Mouse (Mus musculus) kidney, postnatal 10 days (tissue): ENCODE data around the gene Sema4g.

Experiments
- DNase-seq: peaks from one replicate; pipeline ENCODE4 v3.0.0; 2021; ENCODE audit warnings: mixed read lengths

Gene Sema4g

DNA sequence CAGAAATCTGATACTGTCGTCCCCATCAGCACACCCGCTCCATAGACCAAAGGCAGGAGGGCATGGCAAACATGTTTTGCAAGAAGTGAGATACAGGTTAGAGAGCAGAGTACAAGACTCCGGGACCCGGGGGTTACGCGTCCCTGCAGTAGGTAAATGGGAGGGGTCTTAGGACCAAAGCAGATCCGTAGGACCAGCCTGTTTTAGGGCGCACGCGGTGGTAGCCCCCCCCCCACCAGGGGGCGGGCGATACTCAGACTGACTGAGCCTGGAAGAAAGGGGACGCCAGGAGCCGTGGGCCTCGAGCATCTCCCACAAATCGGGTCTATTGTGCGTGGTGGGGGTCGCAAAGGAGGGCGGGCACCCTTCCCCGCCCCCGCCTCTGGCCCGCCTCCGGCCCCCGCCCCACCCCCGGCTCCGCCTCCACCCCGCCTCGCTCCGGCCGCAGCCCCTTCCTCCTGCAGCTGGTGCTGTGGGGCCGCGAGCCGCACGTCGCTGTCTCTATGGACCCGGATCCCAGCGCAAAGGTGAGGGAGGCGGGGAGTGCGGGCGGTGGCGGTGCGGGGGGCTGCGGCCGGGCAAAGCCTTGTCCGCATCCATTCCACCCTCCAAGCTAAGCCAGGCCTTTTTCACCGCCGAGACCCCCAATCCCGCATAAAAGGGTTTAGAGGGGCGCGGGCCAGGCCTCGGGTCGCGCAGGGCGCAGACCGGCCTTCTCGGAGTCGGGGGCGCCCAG is at the start of gene Sema4g:
Gene Sema4g (plus strand): TSS at position 271 of the 736 bp plus-strand sequence.
- peak; percentile 75 for DNase-seq

- DNase-seq: no peak
Observed at GRCm38 (mm10) chr19:44959633-44960032, 29.3 kb upstream of the Sema4g start.

GRCm38 (mm10) chr19:44965978-44966377 is 22.9 kb upstream of the Sema4g start:
- no peak for DNase-seq

DNA sequence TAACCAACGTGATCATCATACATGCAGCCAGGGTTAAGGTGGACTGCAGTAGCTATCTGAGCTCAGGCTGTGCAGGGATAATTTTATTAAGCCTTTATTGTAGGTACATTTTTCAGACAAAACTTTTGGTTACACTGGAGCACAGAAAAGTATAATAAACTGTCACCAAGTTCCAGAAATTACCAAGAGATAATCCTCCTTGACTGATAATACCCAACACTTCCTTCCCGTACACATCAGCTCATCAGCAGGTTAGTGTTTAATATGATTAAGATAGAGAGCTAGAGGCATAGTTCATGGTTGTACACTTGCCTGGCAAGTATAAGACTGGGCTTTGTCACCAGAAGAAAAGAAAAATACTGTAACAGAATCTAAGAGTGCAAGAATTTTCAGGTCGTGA is 20.6 kb upstream of the Sema4g start:
- DNase-seq: no peak

GRCm38 (mm10) chr19:44976636-44977035 is 12.3 kb upstream of the Sema4g start:
- no peak for DNase-seq

- DNase-seq: no peak
Observed at GRCm38 (mm10) chr19:44977148-44977547, 11.8 kb upstream of the Sema4g start.

DNA sequence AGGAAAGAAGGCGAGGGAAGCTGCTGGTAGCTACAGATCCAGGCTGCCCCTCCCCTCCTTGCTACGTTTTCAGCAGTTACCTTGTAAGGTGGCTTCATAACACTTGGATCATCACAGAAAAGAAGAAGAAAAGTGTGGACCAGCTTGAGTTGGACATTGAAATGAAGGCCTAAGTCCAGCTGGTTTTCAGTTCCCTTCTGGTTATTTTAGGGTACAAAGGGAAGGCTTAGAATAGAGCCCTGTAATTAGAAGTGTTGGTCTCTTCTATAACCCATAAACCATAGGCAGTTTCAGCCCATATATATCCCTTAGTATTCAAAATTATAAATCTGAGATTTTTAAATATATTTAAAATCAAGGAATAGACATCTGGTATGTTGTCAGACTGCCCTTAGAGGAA is 8.1 kb upstream of the Sema4g start:
- no peak for DNase-seq

DNA sequence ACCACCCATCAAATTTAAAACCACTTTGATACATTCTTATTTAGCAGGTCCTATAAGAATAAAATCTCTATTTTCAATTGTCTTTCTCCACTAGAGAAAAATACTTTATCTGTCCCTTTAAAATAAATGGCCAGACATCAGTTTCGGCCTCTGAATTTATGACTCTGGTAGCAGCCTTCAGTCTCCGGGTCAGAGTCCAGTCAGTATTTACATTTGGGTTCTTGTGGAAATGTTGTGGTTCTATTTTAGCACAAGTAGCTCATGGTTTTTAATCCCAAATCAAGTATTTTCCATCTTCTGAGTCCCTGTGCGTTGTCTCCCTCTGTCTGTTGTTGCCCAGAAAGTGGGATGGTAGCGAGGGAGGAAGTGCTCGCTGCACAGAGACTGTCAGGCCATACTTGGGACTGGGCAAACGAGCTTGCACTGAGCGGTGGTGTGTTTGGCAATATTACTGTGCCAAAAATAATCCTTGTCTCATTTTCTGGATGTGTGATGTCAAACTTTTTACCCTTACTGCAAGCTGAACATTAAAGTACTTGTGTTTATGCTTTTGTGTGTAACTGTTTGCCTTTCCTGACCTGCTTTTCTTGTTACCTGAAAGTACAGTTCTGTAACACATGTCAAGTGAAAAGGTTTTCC is 6.3 kb upstream of the Sema4g start:
- no peak for DNase-seq

- DNase-seq: peak; percentile 26
Observed at GRCm38 (mm10) chr19:44983366-44983765, 5.5 kb upstream of the Sema4g start.

GRCm38 (mm10) chr19:44984420-44984819 is 4.5 kb upstream of the Sema4g start:
- DNase-seq: no peak

DNA sequence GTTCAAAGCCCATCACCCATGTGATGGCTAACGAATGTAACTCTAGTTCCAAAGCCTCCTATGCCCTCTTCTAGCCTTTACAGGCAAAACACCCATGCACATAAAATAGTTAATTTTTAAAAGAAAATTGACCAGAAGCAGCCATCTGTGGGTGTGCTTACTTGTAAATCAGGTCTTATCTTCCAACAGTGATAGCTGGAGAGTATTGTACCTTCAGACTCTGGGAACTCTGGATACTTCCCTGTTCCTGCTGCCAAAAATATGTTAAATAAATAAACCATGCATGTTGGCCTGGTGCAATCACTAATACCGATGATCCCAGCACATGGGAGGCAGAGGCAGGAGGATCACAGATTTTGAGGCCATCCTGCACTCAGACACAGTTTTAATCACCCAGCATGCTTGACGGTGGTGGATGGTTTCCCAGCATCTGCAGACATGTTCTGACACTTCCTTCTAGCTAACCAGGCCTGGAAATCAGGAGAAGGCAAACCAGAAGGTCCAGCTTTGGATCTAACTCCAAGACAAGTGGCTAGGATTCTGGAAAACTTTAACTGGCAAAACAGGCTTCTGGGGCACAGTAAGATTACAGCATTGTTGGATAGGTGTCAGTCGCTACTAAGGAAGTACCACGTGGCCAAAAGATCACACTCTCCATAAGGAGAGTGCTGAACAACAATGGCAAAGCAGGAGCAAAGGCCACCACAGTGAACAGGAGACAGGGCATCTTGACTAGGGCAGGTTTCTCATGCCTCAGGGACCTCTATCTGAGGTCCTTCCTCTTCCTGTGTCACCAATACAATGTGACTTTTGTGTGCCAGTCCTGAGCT is 3.5 kb upstream of the Sema4g start:
- DNase-seq: no peak

- no peak for DNase-seq
Observed at GRCm38 (mm10) chr19:44987004-44987403, 1.9 kb upstream of the Sema4g start.

DNA sequence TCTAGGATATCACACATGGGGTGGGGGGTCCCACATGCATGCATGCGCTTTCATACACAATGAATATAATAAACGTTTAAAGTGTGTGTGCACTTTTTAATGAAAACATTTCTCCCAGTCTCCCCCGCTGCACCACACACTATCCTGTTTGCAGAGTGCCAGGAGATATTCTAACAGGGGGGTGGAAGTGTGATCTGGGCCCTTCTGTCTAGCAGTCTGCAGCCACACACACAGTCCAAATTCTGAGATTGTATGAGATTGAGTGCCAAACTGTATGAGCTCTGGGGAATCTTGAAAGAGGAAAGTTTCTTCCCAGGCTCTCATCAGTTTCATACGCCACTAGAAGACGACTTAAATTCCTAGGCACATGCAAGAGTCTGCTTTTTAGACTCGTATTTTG is 1.1 kb upstream of the Sema4g start:
- DNase-seq: no peak

GRCm38 (mm10) chr19:44988321-44988720 is 580 bp upstream of the Sema4g start:
- DNase-seq: no peak

- DNase-seq: peak; percentile 62
Observed at GRCm38 (mm10) chr19:44989567-44990495, 930 bp downstream of the Sema4g start.

GRCm38 (mm10) chr19:44991031-44991430 is 2.1 kb downstream of the Sema4g start:
- peak; percentile 24 for DNase-seq

GRCm38 (mm10) chr19:44992246-44992645 is 3.3 kb downstream of the Sema4g start:
- DNase-seq: peak; percentile 33

DNA sequence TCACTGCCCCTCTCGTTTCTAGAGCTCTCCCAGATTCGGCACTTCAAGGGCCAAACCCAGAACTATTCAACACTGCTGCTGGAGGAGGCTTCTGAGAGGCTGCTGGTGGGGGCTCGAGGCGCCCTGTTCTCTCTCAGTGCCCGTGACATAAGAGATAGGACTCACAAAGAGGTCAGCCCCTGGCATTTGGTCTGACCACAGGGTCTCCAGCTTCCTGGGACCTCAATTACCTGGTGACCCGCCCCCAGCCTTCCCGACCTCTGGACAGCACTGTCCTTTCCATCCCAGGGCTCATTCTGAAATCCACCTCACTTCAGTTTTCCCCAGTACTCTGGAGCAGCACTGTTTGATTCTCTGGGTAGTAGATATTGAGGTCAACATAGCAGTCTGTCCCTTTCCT is 3.8 kb downstream of the Sema4g start:
- no peak for DNase-seq

- DNase-seq: no peak
Observed at GRCm38 (mm10) chr19:44997786-44998185, 8.9 kb downstream of the Sema4g start.

- no peak for DNase-seq
Observed at GRCm38 (mm10) chr19:44999647-45000046, 10.7 kb downstream of the Sema4g start.

DNA sequence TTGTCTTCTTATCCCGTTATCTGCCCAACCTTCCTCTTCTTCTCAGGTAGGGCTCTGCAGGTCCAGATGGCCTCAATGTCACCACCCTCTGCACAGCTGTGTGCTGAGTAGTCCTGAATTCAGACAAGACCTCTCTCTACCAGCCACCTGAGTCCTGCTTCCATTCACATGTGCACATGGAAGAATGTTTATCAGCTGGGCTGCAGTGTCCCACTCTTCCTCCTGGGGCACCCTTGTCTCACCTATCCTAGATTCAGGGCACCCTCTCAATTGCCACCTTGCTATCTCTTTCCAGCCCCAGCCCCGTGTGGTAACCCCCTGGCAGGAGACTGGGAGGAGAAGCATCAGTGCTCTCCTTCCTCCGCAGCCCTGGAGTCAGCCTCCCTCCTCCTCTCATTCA is 13.4 kb downstream of the Sema4g start:
- peak; percentile 25 for DNase-seq

- no peak for DNase-seq
Observed at GRCm38 (mm10) chr19:45003740-45004516, 15.0 kb downstream of the Sema4g start.
